Mouse (Mus musculus): ENCODE measurements around the gene Bhlhe40. TPM values are rescaled to one million over a fixed set of nuclear protein-coding genes. Genes with fewer than 3 reads are reported as not detected.

Bhlhe40 gene
- polyA plus RNA-seq, 1 experiment from 2014 or later: 4.4 TPM

DNA sequence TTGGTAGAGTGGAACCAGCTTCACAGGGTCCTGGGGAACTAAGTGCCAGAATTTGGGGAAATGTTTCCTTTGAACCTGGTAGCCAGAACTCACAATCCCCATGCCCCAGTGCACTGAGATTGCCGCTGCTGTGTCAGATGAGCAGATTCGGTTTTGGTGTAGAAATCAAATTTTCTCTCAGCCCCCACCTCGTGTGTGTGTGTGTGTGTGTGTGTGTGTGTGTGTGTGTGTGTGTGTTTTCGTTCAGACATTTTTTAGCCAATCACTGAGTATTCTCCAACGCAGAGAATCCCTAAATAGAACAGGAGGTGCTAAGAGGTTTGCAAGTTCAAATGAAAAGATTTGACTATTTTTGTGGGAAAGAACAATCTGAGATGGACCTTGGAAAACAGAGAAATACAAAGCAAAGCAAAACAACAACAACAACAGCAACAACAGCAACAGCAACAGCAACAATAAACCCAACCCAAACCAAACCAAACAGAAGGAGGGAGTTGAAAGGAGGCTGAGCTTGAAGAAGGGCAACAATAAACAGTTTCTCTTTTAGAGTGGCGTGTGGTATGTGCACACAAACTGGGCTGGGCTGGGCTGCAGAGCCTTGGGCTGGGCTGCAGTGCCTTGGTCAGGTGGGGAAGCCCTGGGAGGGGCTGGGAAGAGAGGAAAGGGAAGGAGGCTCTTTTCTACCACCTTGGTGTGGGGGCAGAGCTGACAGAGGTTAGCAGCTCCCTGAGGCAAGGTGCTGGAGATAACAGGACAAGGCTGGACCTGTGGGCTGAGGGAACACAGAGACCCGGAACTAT is 52.9 kb downstream of the Bhlhe40 start:
- Histone ChIP-seq H3K9ac (replicated peaks; ENCODE audit: low read depth, low read length) (no peak overlapping the region), H3K27me3 (ENCODE audit: control insufficient read depth, insufficient read depth, low read length) (no peaks in the 10 kb centered on the region), H3K4me3 (ENCODE audit: low read depth, low read length) (no peak overlapping the region), H3K4me2 (ENCODE audit: low read depth, low read length) (no peak overlapping the region), H3K4me1 (ENCODE audit: control insufficient read depth, insufficient read depth, low read length) (0 out of 2 replicates have a peak, but pooled peaks cover 4% of the 10 kb centered on the region), H3K27ac (ENCODE audit: low read depth, low read length) (no peak overlapping the region), H3K36me3 (ENCODE audit: control insufficient read depth, insufficient read depth, low read length) (no peaks in the 10 kb centered on the region), H3K9me3 (ENCODE audit: control insufficient read depth, low read length) (no peaks in the 10 kb centered on the region)
- WGBS: 72% methylated on average over 7 of the region's 7 CpGs
- ATAC-seq (ENCODE audit: low read depth): no peak

Other genes with a start within 250 kb of the Bhlhe40 start
- gene Arl8b, start 122.5 kb downstream of the Bhlhe40 start, polyA plus RNA-seq (2014; fragmentation: Nextera tagmentation; extraction: Ambion mirVana): 126 and 134 TPM in 2 replicates
- gene Edem1, start 168.0 kb downstream of the Bhlhe40 start, polyA plus RNA-seq (2014; fragmentation: Nextera tagmentation; extraction: Ambion mirVana): 7.4 and 8.7 TPM in 2 replicates

Data from neural tube, embryonic 14.5 days (tissue).